Mouse (Mus musculus) G1E (cell line): ENCODE results near the gene Fam155a.

Experiments
- CTCF ChIP-seq: IDR thresholded peaks from 2 replicates; pipeline ENCODE4 v1.5.1; 2012; ENCODE audit warnings: low read depth, low read length, inconsistent platforms, mixed read lengths
- GATA1 ChIP-seq: IDR thresholded peaks from 2 replicates; pipeline ENCODE4 v1.6.1; 2012; ENCODE audit warnings: borderline replicate concordance, low read length, inconsistent platforms, mixed read lengths
- GATA2 ChIP-seq: IDR thresholded peaks from 2 replicates; pipeline ENCODE4 v1.6.1; 2012; ENCODE audit warnings: low read depth, low read length, inconsistent platforms, borderline replicate concordance
- POLR2AphosphoS5 ChIP-seq: IDR thresholded peaks from 2 replicates; pipeline ENCODE4 v1.6.1; 2012; ENCODE audit warnings: low read depth, low read length, inconsistent platforms; ENCODE audit not compliant: insufficient replicate concordance
- TAL1 ChIP-seq: conservative IDR thresholded peaks from 2 replicates; pipeline ENCODE4 v1.6.1; 2012; ENCODE audit warnings: low read depth, low read length, inconsistent platforms, mixed read lengths

GRCm38 (mm10) chr8:9239741-9240140, 531.2 kb downstream of the Fam155a start:
- TF ChIP-seq TAL1 (no peak), CTCF (no peak), GATA1 (no peak), GATA2 (no peak), POLR2AphosphoS5 (no peak)
